Mouse (Mus musculus) large intestine, adult 2 months (tissue): Measurements from ENCODE around the gene 6430548M08Rik. TPM values are rescaled to one million over a fixed set of nuclear protein-coding genes. Genes with fewer than 3 reads are reported as not detected.

Experiments
- DNase-seq: peaks from one replicate; pipeline ENCODE4 v3.0.0-alpha.2; 2012; ENCODE audit warnings: low read depth, low spot score
- WGBS: fragments of 180-500 bp; shearing (Covaris S2); methylation state at CpG from one replicate; pipeline ENCODE4 v1.1.7; 2018; 5-methylcytosine and 5-hydroxymethylcytosine counted together
- polyA plus RNA-seq: library from polyadenylated mRNA; depleted of rRNA; stranded (reverse); fragments of >200 nt; gene quantifications from 2 replicates; pipeline ENCODE4 v1.2.3, GENCODE M21; 2012

Gene 6430548M08Rik
- polyA plus RNA-seq, 1 experiment = 10.6 TPM

- DNase-seq = no peak
- WGBS = under 1% methylated on average over 88 of the region's 88 CpGs
Observed at GRCm38 (mm10) chr8:120101068-120101972, 12.6 kb upstream of the 6430548M08Rik start, which contains the start of gene Zdhhc7. Gene Zdhhc7, minus strand, starts transcription at chr8:120101482.

- no peak for DNase-seq
- WGBS = 77% methylated on average over 9 of the region's 9 CpGs
Observed at GRCm38 (mm10) chr8:120103916-120104315, 10.0 kb upstream of the 6430548M08Rik start.

DNA sequence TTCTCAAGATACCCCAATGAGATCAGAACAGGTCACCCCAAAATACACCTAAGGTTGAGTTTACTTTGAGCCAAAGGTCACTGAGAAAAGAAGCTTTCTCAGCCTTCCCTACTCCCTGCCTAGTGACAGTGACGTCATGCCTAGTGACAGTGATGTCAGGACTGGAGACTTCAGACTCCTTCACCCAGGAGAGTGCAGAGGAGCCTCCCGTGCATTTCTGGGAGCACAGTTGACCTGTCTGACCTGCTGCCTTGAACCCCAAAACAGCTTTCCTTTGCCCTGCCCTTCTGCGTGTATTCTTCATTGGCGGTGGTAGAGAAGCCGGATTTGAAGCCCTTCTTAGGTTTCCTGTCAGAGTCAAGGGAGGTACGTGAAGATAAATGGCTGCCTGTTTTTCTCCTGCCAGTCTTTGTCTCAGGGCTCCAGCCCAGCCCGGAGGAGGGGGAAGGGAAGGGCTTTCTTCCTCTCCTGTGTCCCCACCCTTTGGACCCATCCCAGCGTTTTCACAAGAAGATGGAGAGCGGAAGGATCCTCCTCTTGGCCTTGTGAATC is 9.2 kb upstream of the 6430548M08Rik start:
- DNase-seq = no peak
- WGBS = 44% methylated on average over 9 of the region's 9 CpGs

- DNase-seq = no peak
- WGBS = 14% methylated on average over 3 of the region's 3 CpGs
Observed at GRCm38 (mm10) chr8:120109149-120109548, 4.8 kb upstream of the 6430548M08Rik start.

GRCm38 (mm10) chr8:120110966-120111365 is 3.0 kb upstream of the 6430548M08Rik start:
- no peak for DNase-seq
- 94% methylated on average over 4 of the region's 4 CpGs for WGBS

DNA sequence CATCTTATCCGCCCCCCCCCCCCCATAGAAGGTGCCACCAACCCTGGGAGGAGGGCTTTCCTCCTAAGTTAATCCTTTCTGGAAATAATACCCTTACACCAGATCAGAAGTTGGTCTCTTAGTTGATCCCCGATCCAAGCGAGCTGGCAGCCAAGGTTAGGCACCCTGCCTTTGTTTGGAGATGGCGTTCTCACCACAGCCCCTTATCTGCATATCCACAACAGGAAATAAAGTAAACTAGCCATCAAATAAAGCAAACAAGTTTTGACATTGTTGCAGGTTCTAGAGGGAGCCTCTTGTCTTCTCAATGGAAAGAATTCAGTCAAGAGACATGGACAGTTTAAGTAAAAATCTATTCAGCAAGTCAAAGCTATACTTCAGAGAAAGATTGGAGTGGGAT is 2.6 kb upstream of the 6430548M08Rik start:
- no peak for DNase-seq
- 83% methylated on average over 4 of the region's 4 CpGs for WGBS

DNA sequence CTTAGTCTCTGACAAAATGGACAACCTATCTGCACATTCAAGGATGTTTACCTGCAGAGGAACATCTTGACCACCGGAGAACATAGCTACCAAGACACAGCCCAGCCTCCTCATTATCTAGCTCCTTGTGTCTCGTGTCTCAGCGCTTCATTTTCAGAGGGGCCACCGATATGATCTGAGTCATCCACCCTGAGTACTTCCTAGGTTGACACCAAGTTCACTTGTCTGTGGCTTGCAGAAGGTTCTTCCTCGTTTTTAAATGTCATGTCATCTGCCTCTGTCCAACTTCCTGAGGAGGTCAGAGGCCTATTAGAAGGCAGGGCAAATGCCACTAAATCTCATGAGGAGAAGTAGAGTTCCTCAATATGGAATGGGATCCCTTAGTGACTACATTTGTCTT is 1.4 kb upstream of the 6430548M08Rik start:
- 60% methylated on average over 5 of the region's 5 CpGs for WGBS
- no peak for DNase-seq

- peak; percentile 60 for DNase-seq
- WGBS = 2% methylated on average over 10 of the region's 10 CpGs
Observed at GRCm38 (mm10) chr8:120113306-120113705, 646 bp upstream of the 6430548M08Rik start.

- 1% methylated on average over 46 of the region's 46 CpGs for WGBS
- DNase-seq = no peak
Observed at GRCm38 (mm10) chr8:120114315-120114841, 426 bp downstream of the 6430548M08Rik start.

- 38% methylated on average over 7 of the region's 7 CpGs for WGBS
- DNase-seq = no peak
Observed at GRCm38 (mm10) chr8:120116600-120116999, 2.6 kb downstream of the 6430548M08Rik start.

GRCm38 (mm10) chr8:120118162-120118561 is 4.2 kb downstream of the 6430548M08Rik start:
- DNase-seq = no peak
- 79% methylated on average over 9 of the region's 9 CpGs for WGBS

GRCm38 (mm10) chr8:120118847-120119246 is 4.9 kb downstream of the 6430548M08Rik start:
- DNase-seq = no peak
- 87% methylated on average over 5 of the region's 5 CpGs for WGBS

DNA sequence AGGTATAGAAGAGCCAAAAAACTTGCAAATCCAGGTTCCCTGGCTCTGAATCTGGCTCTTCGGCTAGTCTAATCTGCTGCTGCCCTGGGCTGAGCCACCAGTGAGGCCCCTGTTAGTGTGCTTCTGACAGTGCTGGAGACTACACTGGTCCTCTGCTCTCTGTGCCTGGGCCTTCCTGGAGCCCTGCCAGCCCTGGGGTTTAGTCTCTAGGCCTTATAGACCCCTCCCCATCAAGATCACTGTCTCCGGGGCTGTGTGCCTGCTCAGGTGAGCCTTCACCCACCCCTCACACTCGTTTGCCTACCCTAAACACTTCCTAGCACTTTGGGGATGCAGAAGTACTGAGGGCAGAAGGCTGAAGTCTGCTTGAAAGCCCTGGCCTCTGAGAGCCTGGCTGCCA is 5.5 kb downstream of the 6430548M08Rik start:
- WGBS = 78% methylated on average over 3 of the region's 3 CpGs

DNA sequence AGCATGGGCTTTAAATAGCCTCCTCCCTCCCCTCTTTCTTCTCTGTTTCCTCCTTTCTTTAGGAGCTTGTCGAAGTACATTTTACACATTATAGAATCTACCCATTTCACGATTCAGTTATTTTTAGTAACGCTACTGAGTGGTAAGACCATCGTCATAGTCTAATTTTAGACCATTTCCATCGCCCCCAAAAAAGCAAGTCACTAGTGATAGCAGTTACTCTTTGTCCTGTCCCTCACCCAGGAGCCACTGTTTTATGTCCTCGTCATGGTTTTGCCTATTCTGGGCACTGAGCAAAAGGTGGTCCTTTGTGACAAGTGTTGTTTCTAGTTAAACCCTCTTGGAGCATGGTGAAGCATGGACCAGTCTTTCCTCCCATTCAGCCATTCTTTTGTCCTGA is 6.0 kb downstream of the 6430548M08Rik start:
- WGBS = 74% methylated on average over 6 of the region's 6 CpGs
- no peak for DNase-seq

More for the DNA sequence above, 5.5 kb downstream of the 6430548M08Rik start:
- DNase-seq = no peak

DNA sequence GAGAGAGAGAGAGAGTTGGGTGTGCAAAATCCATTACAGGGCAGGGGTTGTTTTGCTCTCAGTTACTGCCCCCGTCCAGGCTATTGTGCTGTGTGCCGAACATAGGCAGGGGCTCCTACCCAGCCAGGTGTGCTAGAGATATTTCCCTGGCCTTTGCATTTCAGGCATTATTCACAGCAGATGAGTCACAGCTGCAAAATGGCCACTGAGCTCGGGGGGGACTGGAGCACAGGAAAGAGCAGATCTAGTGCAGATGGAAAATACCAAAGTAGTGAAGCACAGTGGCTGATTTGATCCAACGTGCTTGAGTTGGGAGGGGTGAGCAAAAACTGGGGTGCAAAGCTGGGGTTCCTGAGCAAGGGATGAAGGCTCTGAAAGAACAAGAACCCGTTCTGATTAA is 7.0 kb downstream of the 6430548M08Rik start:
- WGBS = 61% methylated on average over 5 of the region's 5 CpGs
- DNase-seq = no peak

DNA sequence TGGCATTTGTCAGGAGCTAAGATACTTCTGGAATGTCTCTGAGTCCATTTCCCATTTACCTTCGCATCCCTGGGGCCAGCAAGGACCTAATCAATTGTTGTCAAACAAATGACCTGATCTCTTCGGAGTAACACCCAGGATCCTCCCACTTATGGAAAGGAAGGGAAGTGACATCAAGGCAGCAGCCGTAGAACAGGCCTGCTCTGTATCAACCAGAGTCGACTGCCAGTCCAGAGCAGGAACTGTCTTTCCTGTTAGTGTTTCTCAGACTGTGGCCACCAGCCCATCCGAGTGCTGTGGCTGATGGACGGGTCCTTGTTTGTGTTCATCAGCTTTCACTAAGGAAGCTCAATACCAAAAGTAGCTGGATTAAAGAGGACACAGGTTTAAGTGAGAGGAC is 10.3 kb downstream of the 6430548M08Rik start:
- WGBS = 41% methylated on average over 6 of the region's 6 CpGs
- DNase-seq = no peak

GRCm38 (mm10) chr8:120124836-120125389 is 11.0 kb downstream of the 6430548M08Rik start:
- WGBS = 71% methylated on average over 7 of the region's 7 CpGs

DNA sequence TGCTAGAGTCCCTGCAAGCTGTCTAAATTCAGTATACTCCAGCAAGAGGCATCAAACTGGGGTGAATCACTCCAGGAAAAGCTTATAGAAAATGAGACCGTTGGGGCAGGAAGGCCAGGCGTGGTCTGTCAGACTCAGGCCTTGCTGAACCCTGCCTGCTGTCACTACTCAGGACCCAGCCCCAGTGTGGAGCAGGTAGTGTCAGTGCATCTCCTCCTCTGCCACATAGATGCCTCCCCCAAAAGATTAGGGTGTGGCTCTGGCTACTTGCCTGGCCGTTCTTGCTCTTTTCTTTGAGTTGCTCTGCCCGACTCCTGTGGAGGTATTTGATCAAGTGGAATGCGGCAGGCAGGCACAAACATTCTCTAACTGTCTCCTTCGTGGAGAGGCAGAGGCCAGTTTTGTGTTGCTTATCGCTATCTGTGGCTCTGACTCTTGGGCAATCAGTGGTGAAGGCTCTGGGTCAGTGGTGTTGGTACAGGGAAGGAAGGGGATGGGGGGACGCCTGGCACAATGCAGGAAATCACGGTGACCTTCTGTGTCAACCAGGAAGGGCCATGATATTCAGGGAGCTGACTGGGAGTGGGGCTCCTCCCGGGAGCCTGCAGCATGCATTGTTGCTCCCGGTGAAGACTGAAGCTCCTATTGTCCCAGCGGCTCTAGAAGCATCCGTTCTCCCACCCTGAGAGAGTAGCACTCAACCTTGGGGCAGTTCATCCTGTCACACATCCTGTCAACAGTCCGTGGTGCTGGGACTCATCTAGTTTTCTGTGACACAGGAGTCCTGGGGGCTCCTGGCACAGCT is 12.6 kb downstream of the 6430548M08Rik start:
- 38% methylated on average over 14 of the region's 14 CpGs for WGBS
- DNase-seq = no peak

More at GRCm38 (mm10) chr8:120124836-120125389, 11.0 kb downstream of the 6430548M08Rik start:
- no peak for DNase-seq

- no peak for DNase-seq
- 89% methylated on average over 4 of the region's 4 CpGs for WGBS
Observed at GRCm38 (mm10) chr8:120129547-120129946, 15.6 kb downstream of the 6430548M08Rik start.

- DNase-seq = no peak
- 87% methylated on average over 8 of the region's 8 CpGs for WGBS
Observed at GRCm38 (mm10) chr8:120131158-120131557, 17.2 kb downstream of the 6430548M08Rik start.
